Mouse (Mus musculus): ENCODE results near the gene Med29. TPM values are rescaled to one million over a fixed set of nuclear protein-coding genes. Genes with fewer than 3 reads are reported as not detected.

Gene Med29
- polyA plus RNA-seq, 1 experiment from 2014 or later = 54.5 TPM

GRCm38 (mm10) chr7:28373891-28374495 is 18.5 kb downstream of the Med29 start:
- no peak overlapping the region for H3K9ac ChIP-seq (ENCODE audit: low read depth, low read length)

GRCm38 (mm10) chr7:28373131-28373581 is 19.4 kb downstream of the Med29 start:
- peak overlapping the region; percentile 88 for H3K27ac ChIP-seq (ENCODE audit: low read depth, low read length)
- no peaks in the 10 kb centered on the region for H3K27me3 ChIP-seq (ENCODE audit: control insufficient read depth, insufficient read depth, low read length)
- H3K4me1 ChIP-seq (ENCODE audit: control insufficient read depth, insufficient read depth, low read length) = peaks cover 30% of the 10 kb centered on the region
- no peaks in the 10 kb centered on the region for H3K9me3 ChIP-seq (ENCODE audit: control insufficient read depth, low read length)
- no peak for ATAC-seq (ENCODE audit: low FRiP score, low TSS enrichment)
- peak overlapping the region; percentile 42 for H3K4me3 ChIP-seq (ENCODE audit: low read length)
- peak overlapping the region; percentile 52 for H3K4me2 ChIP-seq (replicated peaks; ENCODE audit: low read depth, low read length)
- H3K9ac ChIP-seq (ENCODE audit: low read depth, low read length) = peak overlapping the region; percentile 48; the same call in 1 of the 2 replicates
- under 1% methylated on average over 9 of the region's 9 CpGs for WGBS
- peaks cover 30% of the 10 kb centered on the region for H3K36me3 ChIP-seq (ENCODE audit: control insufficient read depth, insufficient read depth, low read length)

More at GRCm38 (mm10) chr7:28373891-28374495, 18.5 kb downstream of the Med29 start:
- Histone ChIP-seq H3K4me3 (ENCODE audit: low read length) (no peak overlapping the region), H3K27ac (ENCODE audit: low read depth, low read length) (peak overlapping the region; percentile 38; the same call in 1 of the 2 replicates), H3K4me2 (replicated peaks; ENCODE audit: low read depth, low read length) (no peak overlapping the region), H3K9me3 (ENCODE audit: control insufficient read depth, low read length) (no peaks in the 10 kb centered on the region), H3K4me1 (ENCODE audit: control insufficient read depth, insufficient read depth, low read length) (peaks cover 31% of the 10 kb centered on the region), H3K27me3 (ENCODE audit: control insufficient read depth, insufficient read depth, low read length) (no peaks in the 10 kb centered on the region), H3K36me3 (ENCODE audit: control insufficient read depth, insufficient read depth, low read length) (peaks cover 21% of the 10 kb centered on the region)
- 75% methylated on average over 7 of the region's 7 CpGs for WGBS
- ATAC-seq (ENCODE audit: low FRiP score, low TSS enrichment) = no peak

GRCm38 (mm10) chr7:28372251-28373108 is 20.0 kb downstream of the Med29 start, which contains the start of gene Plekhg2:
Plekhg2 (minus strand) TSS chr7:28372599.
- Histone ChIP-seq H3K27me3 (ENCODE audit: control insufficient read depth, insufficient read depth, low read length) (no peaks in the 10 kb centered on the region), H3K4me2 (replicated peaks; ENCODE audit: low read depth, low read length) (peak within 1 kb of the TSS; percentile 73), H3K9ac (ENCODE audit: low read depth, low read length) (peak within 1 kb of the TSS; percentile 89), H3K4me3 (ENCODE audit: low read length) (peak within 1 kb of the TSS; percentile 89), H3K9me3 (ENCODE audit: control insufficient read depth, low read length) (no peaks in the 10 kb centered on the region), H3K27ac (ENCODE audit: low read depth, low read length) (peak within 1 kb of the TSS; percentile 93), H3K36me3 (ENCODE audit: control insufficient read depth, insufficient read depth, low read length) (peaks cover 31% of the 10 kb centered on the region), H3K4me1 (ENCODE audit: control insufficient read depth, insufficient read depth, low read length) (peaks cover 23% of the 10 kb centered on the region)
- under 1% methylated on average over 61 of the region's 66 CpGs for WGBS
- ATAC-seq (ENCODE audit: low FRiP score, low TSS enrichment) = peak; percentile 92

- Histone ChIP-seq H3K9me3 (ENCODE audit: control insufficient read depth, low read length) (no peaks in the 10 kb centered on the region), H3K9ac (ENCODE audit: low read depth, low read length) (peak overlapping the region; percentile 89), H3K4me1 (ENCODE audit: control insufficient read depth, insufficient read depth, low read length) (peaks cover 16% of the 10 kb centered on the region), H3K27ac (ENCODE audit: low read depth, low read length) (peak overlapping the region; percentile 93), H3K4me2 (replicated peaks; ENCODE audit: low read depth, low read length) (peak overlapping the region; percentile 73), H3K4me3 (ENCODE audit: low read length) (peak overlapping the region; percentile 89), H3K27me3 (ENCODE audit: control insufficient read depth, insufficient read depth, low read length) (no peaks in the 10 kb centered on the region), H3K36me3 (ENCODE audit: control insufficient read depth, insufficient read depth, low read length) (peaks cover 39% of the 10 kb centered on the region)
- WGBS = under 1% methylated on average over 40 of the region's 43 CpGs
- peak; percentile 7; the same call in 1 of the 2 replicates for ATAC-seq (ENCODE audit: low FRiP score, low TSS enrichment)
Observed at GRCm38 (mm10) chr7:28371514-28371989, 21.0 kb downstream of the Med29 start.

DNA sequence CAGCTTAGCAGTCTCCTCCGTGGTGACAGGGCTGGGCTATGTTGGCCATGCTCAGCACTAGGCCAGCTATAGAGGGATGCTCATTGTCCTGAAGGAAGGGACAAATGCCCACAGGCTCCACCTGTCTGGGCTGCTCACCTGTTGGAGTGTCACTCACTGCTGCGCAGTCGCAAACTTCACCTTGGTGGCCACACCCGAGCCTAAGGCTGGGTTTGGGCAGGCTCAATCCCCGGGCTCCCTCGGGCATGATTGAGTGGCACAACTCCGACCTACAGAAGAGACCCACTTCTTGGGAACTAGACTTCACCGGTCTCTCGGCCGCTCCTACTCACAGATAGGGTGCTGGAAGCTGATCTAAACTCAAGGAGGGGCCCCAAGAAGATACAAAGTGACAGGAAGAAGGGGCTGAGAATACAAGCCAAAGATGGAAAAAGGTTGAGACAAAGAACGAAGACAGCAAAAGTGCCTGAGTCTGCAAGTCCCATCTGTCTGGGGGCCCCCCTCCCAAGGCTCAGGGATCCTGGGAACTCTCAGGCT is 21.5 kb downstream of the Med29 start:
- no peaks in the 10 kb centered on the region for H3K9me3 ChIP-seq (ENCODE audit: control insufficient read depth, low read length)
- peaks cover 44% of the 10 kb centered on the region for H3K36me3 ChIP-seq (ENCODE audit: control insufficient read depth, insufficient read depth, low read length)
- H3K27me3 ChIP-seq (ENCODE audit: control insufficient read depth, insufficient read depth, low read length) = no peaks in the 10 kb centered on the region
- 5% methylated on average over 11 of the region's 11 CpGs for WGBS
- H3K4me1 ChIP-seq (ENCODE audit: control insufficient read depth, insufficient read depth, low read length) = peaks cover 16% of the 10 kb centered on the region
- H3K4me3 ChIP-seq (ENCODE audit: low read length) = peak overlapping the region; percentile 89
- peak overlapping the region; percentile 93 for H3K27ac ChIP-seq (ENCODE audit: low read depth, low read length)
- H3K9ac ChIP-seq (ENCODE audit: low read depth, low read length) = peak overlapping the region; percentile 89
- no peak for ATAC-seq (ENCODE audit: low FRiP score, low TSS enrichment)
- peak overlapping the region; percentile 73 for H3K4me2 ChIP-seq (replicated peaks; ENCODE audit: low read depth, low read length)

GRCm38 (mm10) chr7:28370051-28370450 is 22.5 kb downstream of the Med29 start:
- Histone ChIP-seq H3K9me3 (ENCODE audit: control insufficient read depth, low read length) (no peaks in the 10 kb centered on the region), H3K27ac (ENCODE audit: low read depth, low read length) (no peak overlapping the region), H3K36me3 (ENCODE audit: control insufficient read depth, insufficient read depth, low read length) (peaks cover 54% of the 10 kb centered on the region), H3K9ac (ENCODE audit: low read depth, low read length) (peak overlapping the region; percentile 89; the same call in 1 of the 2 replicates), H3K27me3 (ENCODE audit: control insufficient read depth, insufficient read depth, low read length) (no peaks in the 10 kb centered on the region), H3K4me3 (ENCODE audit: low read length) (peak overlapping the region; percentile 89), H3K4me2 (replicated peaks; ENCODE audit: low read depth, low read length) (peak overlapping the region; percentile 73), H3K4me1 (ENCODE audit: control insufficient read depth, insufficient read depth, low read length) (peaks cover 16% of the 10 kb centered on the region)
- WGBS = 93% methylated on average over 14 of the region's 14 CpGs
- no peak for ATAC-seq (ENCODE audit: low FRiP score, low TSS enrichment)

DNA sequence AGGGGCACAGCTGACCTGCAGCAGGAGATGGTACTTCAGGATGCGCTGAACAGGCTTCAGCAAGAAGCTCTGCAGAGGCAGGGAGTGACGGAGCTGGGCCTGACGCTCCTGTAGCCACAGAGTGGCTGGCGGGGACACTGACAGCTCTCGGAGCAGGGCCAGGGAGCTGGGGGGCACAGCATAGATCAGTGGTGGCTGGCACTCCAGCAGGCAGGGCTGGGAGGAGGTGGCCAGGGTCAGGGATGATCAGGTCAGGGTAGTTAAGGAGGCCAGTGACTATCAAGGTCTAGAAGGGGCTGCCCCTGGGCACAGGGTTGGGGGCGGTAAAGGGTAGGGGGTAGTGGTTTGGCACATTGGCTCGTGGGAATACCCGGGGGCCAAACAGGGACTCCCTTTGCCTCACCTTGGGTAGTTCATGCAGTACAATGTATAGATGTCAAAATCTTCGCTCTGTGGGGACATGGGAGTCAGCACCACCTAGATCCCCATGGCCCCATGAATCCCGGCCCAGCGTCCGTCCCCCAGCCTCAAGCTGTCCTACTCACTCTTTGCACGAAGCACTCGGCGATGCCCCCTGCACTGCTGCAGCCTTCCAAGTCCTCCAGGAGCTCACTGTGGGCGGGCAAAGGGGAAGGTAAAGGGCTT is 24.1 kb downstream of the Med29 start:
- Histone ChIP-seq H3K4me3 (ENCODE audit: low read length) (no peak overlapping the region), H3K9ac (ENCODE audit: low read depth, low read length) (no peak overlapping the region; the same call in 1 of the 2 replicates)
- ATAC-seq (ENCODE audit: low FRiP score, low TSS enrichment) = no peak

GRCm38 (mm10) chr7:28367663-28368275 is 24.7 kb downstream of the Med29 start:
- peaks cover 16% of the 10 kb centered on the region for H3K4me1 ChIP-seq (ENCODE audit: control insufficient read depth, insufficient read depth, low read length)
- no peak overlapping the region for H3K4me2 ChIP-seq (replicated peaks; ENCODE audit: low read depth, low read length)
- WGBS = 89% methylated on average over 16 of the region's 16 CpGs
- no peak for ATAC-seq (ENCODE audit: low FRiP score, low TSS enrichment)
- H3K9me3 ChIP-seq (ENCODE audit: control insufficient read depth, low read length) = no peaks in the 10 kb centered on the region
- no peak overlapping the region for H3K27ac ChIP-seq (ENCODE audit: low read depth, low read length)
- H3K9ac ChIP-seq (ENCODE audit: low read depth, low read length) = no peak overlapping the region
- no peak overlapping the region for H3K4me3 ChIP-seq (ENCODE audit: low read length)
- no peaks in the 10 kb centered on the region for H3K27me3 ChIP-seq (ENCODE audit: control insufficient read depth, insufficient read depth, low read length)
- H3K36me3 ChIP-seq (ENCODE audit: control insufficient read depth, insufficient read depth, low read length) = peaks cover 73% of the 10 kb centered on the region

More for the DNA sequence above, 24.1 kb downstream of the Med29 start:
- peaks cover 70% of the 10 kb centered on the region for H3K36me3 ChIP-seq (ENCODE audit: control insufficient read depth, insufficient read depth, low read length)
- no peaks in the 10 kb centered on the region for H3K9me3 ChIP-seq (ENCODE audit: control insufficient read depth, low read length)
- H3K27ac ChIP-seq (ENCODE audit: low read depth, low read length) = no peak overlapping the region
- peaks cover 16% of the 10 kb centered on the region for H3K4me1 ChIP-seq (ENCODE audit: control insufficient read depth, insufficient read depth, low read length)
- H3K4me2 ChIP-seq (replicated peaks; ENCODE audit: low read depth, low read length) = no peak overlapping the region
- WGBS = 92% methylated on average over 16 of the region's 16 CpGs
- no peaks in the 10 kb centered on the region for H3K27me3 ChIP-seq (ENCODE audit: control insufficient read depth, insufficient read depth, low read length)

Measured in kidney, embryonic 14.5 days (tissue).